Mouse (Mus musculus) midbrain, embryonic 12.5 days (tissue): ENCODE measurements around the gene Ccdc91. TPM values are rescaled to one million over a fixed set of nuclear protein-coding genes. Genes with fewer than 3 reads are reported as not detected.

ENCODE experiments used
- ATAC-seq: fragments of 200-750 bp; cut with Nextera tagmentation; 2 replicates; pipeline ENCODE4 v1.8.0; 2017; ENCODE audit warnings: low read depth, moderate TSS enrichment, moderate library complexity; ENCODE audit not compliant: low FRiP score
- H3K27ac ChIP-seq: fragments of 300-500 bp; sonication (generic); replicated peaks from 2 replicates; pipeline ENCODE4 v1.5.1; 2016; ENCODE audit warnings: mild to moderate bottlenecking
- H3K27me3 ChIP-seq: fragments of 300-500 bp; sonication (generic); 2 replicates; pipeline ENCODE4 v1.6.1; 2016; ENCODE audit warnings: mild to moderate bottlenecking
- H3K36me3 ChIP-seq: fragments of 300-500 bp; sonication (generic); 2 replicates; pipeline ENCODE4 v1.6.1; 2016
- H3K4me1 ChIP-seq: fragments of 300-500 bp; sonication (generic); 2 replicates; pipeline ENCODE4 v1.6.1; 2016
- H3K4me2 ChIP-seq: fragments of 300-500 bp; sonication (generic); replicated peaks from 2 replicates; pipeline ENCODE4 v1.6.1; 2016; ENCODE audit warnings: mild to moderate bottlenecking, moderate library complexity
- H3K4me3 ChIP-seq: fragments of 300-500 bp; sonication (generic); 2 replicates; pipeline ENCODE4 v1.5.1; 2016; ENCODE audit warnings: mild to moderate bottlenecking
- H3K9ac ChIP-seq: fragments of 300-500 bp; sonication (generic); replicated peaks from 2 replicates; pipeline ENCODE4 v1.6.1; 2016; ENCODE audit warnings: mild to moderate bottlenecking, moderate library complexity
- H3K9me3 ChIP-seq: fragments of 300-500 bp; sonication (generic); 2 replicates; pipeline ENCODE4 v1.6.1; 2016; ENCODE audit warnings: mild to moderate bottlenecking
- WGBS: fragments of 180-500 bp; shearing (Covaris S2); methylation state at CpG from one replicate; pipeline ENCODE4 v1.1.7; 2016; 5-methylcytosine and 5-hydroxymethylcytosine counted together
- polyA plus RNA-seq: library from polyadenylated mRNA; unstranded; fragments of >200 nt; fragmentation: Nextera tagmentation; extraction: Ambion mirVana; gene quantifications from 2 replicates; pipeline ENCODE4 v1.2.1, GENCODE M21; 2016

Ccdc91 gene
- 32.0 and 33.0 TPM in 2 replicates for polyA plus RNA-seq

- Histone ChIP-seq H3K9ac (peak within 1 kb of the TSS; percentile 58), H3K4me2 (peak within 1 kb of the TSS; percentile 76), H3K36me3 (no peaks in the 10 kb centered on the region), H3K9me3 (no peaks in the 10 kb centered on the region), H3K27ac (peak within 1 kb of the TSS; percentile 75), H3K4me3 (peak within 1 kb of the TSS; percentile 82), H3K27me3 (no peaks in the 10 kb centered on the region; the same call in 1 of the 2 replicates), H3K4me1 (peaks cover 5% of the 10 kb centered on the region)
- under 1% methylated on average over 78 of the region's 78 CpGs for WGBS
- peak; percentile 97 for ATAC-seq
Observed at GRCm38 (mm10) chr6:147475727-147476613, at the start of gene Ccdc91. Ccdc91 (plus strand) TSS chr6:147475828.

- H3K27ac ChIP-seq = no peak overlapping the region
- no peaks in the 10 kb centered on the region for H3K9me3 ChIP-seq
- H3K9ac ChIP-seq = no peak overlapping the region
- H3K36me3 ChIP-seq = no peaks in the 10 kb centered on the region
- WGBS = 93% methylated on average over 11 of the region's 11 CpGs
- no peak overlapping the region for H3K4me3 ChIP-seq
- no peaks in the 10 kb centered on the region for H3K4me1 ChIP-seq
- H3K27me3 ChIP-seq = no peaks in the 10 kb centered on the region
- no peak for ATAC-seq
- H3K4me2 ChIP-seq = no peak overlapping the region
Observed at GRCm38 (mm10) chr6:147426927-147427487, 48.6 kb upstream of the Ccdc91 start.

- Histone ChIP-seq H3K27me3 (no peaks in the 10 kb centered on the region), H3K4me3 (no peak overlapping the region), H3K9me3 (0 out of 2 replicates have a peak, but pooled peaks cover 2% of the 10 kb centered on the region), H3K4me1 (no peaks in the 10 kb centered on the region), H3K4me2 (no peak overlapping the region), H3K9ac (no peak overlapping the region), H3K27ac (no peak overlapping the region), H3K36me3 (no peaks in the 10 kb centered on the region)
- no peak for ATAC-seq
- 89% methylated on average over 5 of the region's 5 CpGs for WGBS
Observed at GRCm38 (mm10) chr6:147455775-147456174, 19.9 kb upstream of the Ccdc91 start.

DNA sequence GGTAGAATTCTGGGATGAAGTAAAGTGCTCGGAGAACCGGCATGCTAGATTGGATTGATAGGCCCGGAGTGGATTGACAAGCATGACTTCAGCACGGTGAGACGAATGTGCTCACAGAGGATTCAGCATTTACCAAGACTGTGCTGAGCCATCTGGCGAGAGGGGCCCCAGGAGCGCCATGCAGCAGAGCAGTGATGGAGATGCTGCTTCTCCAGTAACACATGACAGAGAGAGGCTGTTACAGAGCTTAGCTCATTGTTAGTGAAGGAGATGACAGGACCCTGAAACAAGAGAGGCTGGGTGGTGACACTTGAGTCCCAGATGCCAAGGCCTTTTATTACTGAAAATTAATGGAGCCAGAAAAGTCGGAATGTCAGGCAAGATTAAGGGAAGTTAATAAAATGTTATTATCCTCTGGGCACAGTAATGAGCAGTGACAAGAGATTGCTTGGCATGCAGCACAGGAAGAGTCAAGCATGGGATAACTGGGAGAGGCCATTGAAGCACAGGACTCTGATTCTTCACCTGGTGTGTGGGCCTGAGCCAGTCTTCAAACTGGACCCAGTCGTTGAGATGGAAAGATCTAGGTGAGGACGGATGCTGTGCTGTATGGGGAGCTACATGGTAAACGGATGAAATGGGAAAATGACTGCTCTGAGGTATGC, 16.9 kb upstream of the Ccdc91 start:
- 91% methylated on average over 11 of the region's 11 CpGs for WGBS
- Histone ChIP-seq H3K4me2 (no peak overlapping the region), H3K4me3 (no peak overlapping the region), H3K27me3 (no peaks in the 10 kb centered on the region), H3K9me3 (0 out of 2 replicates have a peak, but pooled peaks cover 2% of the 10 kb centered on the region), H3K36me3 (no peaks in the 10 kb centered on the region), H3K4me1 (no peaks in the 10 kb centered on the region), H3K9ac (no peak overlapping the region), H3K27ac (no peak overlapping the region)
- no peak for ATAC-seq

DNA sequence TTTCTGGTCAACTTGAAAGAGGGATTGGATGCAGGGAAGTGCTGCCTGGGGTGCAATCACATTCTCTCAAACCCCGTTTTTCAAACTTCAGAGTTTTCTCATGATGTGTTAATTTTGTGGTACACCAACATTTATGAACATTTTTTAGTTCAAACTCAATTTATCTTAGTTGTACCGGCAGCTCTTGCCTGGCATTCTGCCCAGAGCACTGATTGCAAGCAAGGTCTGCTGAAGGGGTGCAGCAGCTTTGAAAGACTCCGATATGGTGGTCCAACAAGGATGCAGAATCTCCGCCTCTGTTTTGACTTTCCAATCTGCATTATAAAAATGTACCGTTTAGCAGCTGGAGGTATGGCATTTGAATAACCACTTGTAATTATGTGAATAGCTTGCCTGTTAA, 5.6 kb upstream of the Ccdc91 start:
- no peaks in the 10 kb centered on the region for H3K4me1 ChIP-seq
- H3K27ac ChIP-seq = no peak overlapping the region
- 70% methylated on average over 5 of the region's 5 CpGs for WGBS
- H3K9ac ChIP-seq = no peak overlapping the region
- H3K36me3 ChIP-seq = no peaks in the 10 kb centered on the region
- H3K9me3 ChIP-seq = no peaks in the 10 kb centered on the region
- no peak overlapping the region for H3K4me3 ChIP-seq
- H3K27me3 ChIP-seq = no peaks in the 10 kb centered on the region
- no peak overlapping the region for H3K4me2 ChIP-seq
- no peak for ATAC-seq

DNA sequence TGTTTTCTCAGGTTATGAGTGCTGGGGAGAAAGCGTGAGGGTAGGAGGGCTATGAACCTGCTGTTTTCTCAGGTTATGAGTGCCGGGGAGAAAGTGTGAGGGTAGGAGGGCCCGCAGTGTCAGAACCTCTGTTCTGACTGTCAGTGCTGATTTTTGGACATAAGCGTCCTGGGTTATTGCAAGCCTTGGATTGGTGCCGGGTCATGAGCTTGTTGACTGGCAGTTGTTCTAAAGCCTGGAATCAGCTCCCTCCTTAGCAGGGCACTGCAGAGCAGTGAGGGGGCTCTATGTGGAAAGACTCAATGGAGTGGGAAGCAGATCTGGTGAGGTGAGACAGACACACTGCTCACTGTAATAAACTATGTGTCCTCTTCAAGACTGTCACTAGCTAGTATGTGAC, 5.5 kb downstream of the Ccdc91 start:
- peaks cover 5% of the 10 kb centered on the region for H3K4me1 ChIP-seq
- H3K27ac ChIP-seq = no peak overlapping the region
- no peak overlapping the region for H3K9ac ChIP-seq
- H3K4me2 ChIP-seq = no peak overlapping the region
- H3K36me3 ChIP-seq = no peaks in the 10 kb centered on the region
- no peaks in the 10 kb centered on the region; the same call in 1 of the 2 replicates for H3K27me3 ChIP-seq
- ATAC-seq = no peak
- no peak overlapping the region for H3K4me3 ChIP-seq
- WGBS = 92% methylated on average over 5 of the region's 5 CpGs
- H3K9me3 ChIP-seq = no peaks in the 10 kb centered on the region

GRCm38 (mm10) chr6:147490120-147490519, 14.5 kb downstream of the Ccdc91 start:
- WGBS = 92% methylated on average over 3 of the region's 3 CpGs
- no peak overlapping the region for H3K4me2 ChIP-seq
- H3K9me3 ChIP-seq = no peaks in the 10 kb centered on the region
- no peaks in the 10 kb centered on the region for H3K36me3 ChIP-seq
- H3K27ac ChIP-seq = no peak overlapping the region
- H3K4me1 ChIP-seq = no peaks in the 10 kb centered on the region
- ATAC-seq = no peak
- H3K4me3 ChIP-seq = no peak overlapping the region
- H3K27me3 ChIP-seq = no peaks in the 10 kb centered on the region
- no peak overlapping the region for H3K9ac ChIP-seq

GRCm38 (mm10) chr6:147492551-147492950, 16.9 kb downstream of the Ccdc91 start:
- no peak overlapping the region for H3K4me2 ChIP-seq
- 89% methylated on average over 4 of the region's 4 CpGs for WGBS

DNA sequence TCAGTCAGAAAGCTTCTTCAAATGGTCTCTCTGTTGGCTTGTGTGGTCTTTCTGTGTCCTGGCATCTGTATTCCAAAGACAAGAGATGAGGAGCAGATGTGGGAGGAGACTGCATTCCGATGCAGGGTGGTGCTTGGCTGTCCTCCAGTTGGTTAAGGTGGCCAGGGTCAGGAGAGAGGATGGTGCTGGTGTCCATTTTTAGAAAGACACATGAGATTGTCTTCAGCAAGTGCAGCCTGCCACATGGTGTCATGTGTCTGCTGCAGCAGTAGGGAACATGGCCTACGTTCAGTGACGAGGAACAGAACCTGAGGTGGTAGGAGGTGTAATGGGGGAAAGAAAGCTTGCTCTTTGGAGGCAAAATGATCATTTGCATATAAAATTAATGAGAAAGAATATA, 25.8 kb downstream of the Ccdc91 start:
- Histone ChIP-seq H3K27ac (no peak overlapping the region), H3K4me1 (no peaks in the 10 kb centered on the region), H3K9ac (no peak overlapping the region), H3K4me2 (no peak overlapping the region), H3K36me3 (no peaks in the 10 kb centered on the region), H3K4me3 (no peak overlapping the region), H3K27me3 (no peaks in the 10 kb centered on the region), H3K9me3 (no peaks in the 10 kb centered on the region)
- ATAC-seq = no peak
- WGBS = 91% methylated on average over 3 of the region's 3 CpGs

More at GRCm38 (mm10) chr6:147492551-147492950, 16.9 kb downstream of the Ccdc91 start:
- Histone ChIP-seq H3K4me1 (no peaks in the 10 kb centered on the region), H3K9me3 (no peaks in the 10 kb centered on the region), H3K27ac (no peak overlapping the region), H3K36me3 (no peaks in the 10 kb centered on the region), H3K4me3 (no peak overlapping the region), H3K27me3 (no peaks in the 10 kb centered on the region), H3K9ac (no peak overlapping the region)
- ATAC-seq = no peak

GRCm38 (mm10) chr6:147506074-147506473, 30.4 kb downstream of the Ccdc91 start:
- Histone ChIP-seq H3K9me3 (no peaks in the 10 kb centered on the region), H3K36me3 (no peaks in the 10 kb centered on the region), H3K27me3 (no peaks in the 10 kb centered on the region), H3K4me3 (no peak overlapping the region), H3K4me1 (no peaks in the 10 kb centered on the region), H3K4me2 (no peak overlapping the region), H3K9ac (no peak overlapping the region), H3K27ac (no peak overlapping the region)
- ATAC-seq = no peak
- 92% methylated on average over 9 of the region's 9 CpGs for WGBS

GRCm38 (mm10) chr6:147506496-147506895, 30.9 kb downstream of the Ccdc91 start:
- no peak overlapping the region for H3K27ac ChIP-seq
- ATAC-seq = no peak
- H3K4me1 ChIP-seq = no peaks in the 10 kb centered on the region
- no peak overlapping the region for H3K4me3 ChIP-seq
- 96% methylated on average over 10 of the region's 10 CpGs for WGBS
- no peaks in the 10 kb centered on the region for H3K9me3 ChIP-seq
- no peaks in the 10 kb centered on the region for H3K27me3 ChIP-seq
- H3K36me3 ChIP-seq = no peaks in the 10 kb centered on the region
- H3K4me2 ChIP-seq = no peak overlapping the region
- H3K9ac ChIP-seq = no peak overlapping the region

DNA sequence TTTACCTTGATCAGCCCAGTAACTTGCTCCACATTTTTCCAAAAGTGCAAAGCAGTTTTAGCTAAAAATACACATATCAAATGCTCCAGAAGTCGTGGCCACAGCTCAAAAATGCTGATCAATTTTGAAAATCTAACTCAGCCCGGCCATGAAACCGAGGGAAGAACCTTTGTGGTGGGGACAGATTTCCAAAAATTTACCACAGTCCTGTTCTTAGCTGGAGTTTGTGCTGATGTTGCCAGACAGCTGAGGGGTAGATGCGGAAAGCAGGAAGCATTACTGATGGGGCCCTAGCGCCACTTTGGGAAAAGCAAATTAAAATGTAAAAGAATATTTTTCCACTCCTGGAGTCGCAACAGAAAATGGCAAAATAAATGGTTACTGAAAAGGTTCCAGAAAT, 31.6 kb downstream of the Ccdc91 start:
- Histone ChIP-seq H3K4me1 (no peaks in the 10 kb centered on the region), H3K9me3 (no peaks in the 10 kb centered on the region), H3K4me2 (no peak overlapping the region), H3K27me3 (no peaks in the 10 kb centered on the region), H3K27ac (no peak overlapping the region), H3K4me3 (no peak overlapping the region), H3K9ac (no peak overlapping the region), H3K36me3 (no peaks in the 10 kb centered on the region)
- ATAC-seq = no peak
- WGBS = 89% methylated on average over 6 of the region's 6 CpGs
